Mouse (Mus musculus): ENCODE data around the gene Col18a1. TPM values are rescaled to one million over a fixed set of nuclear protein-coding genes. Genes with fewer than 3 reads are reported as not detected.

Col18a1 gene
- polyA plus RNA-seq, 1 experiment from 2014 or later: 104 TPM

DNA sequence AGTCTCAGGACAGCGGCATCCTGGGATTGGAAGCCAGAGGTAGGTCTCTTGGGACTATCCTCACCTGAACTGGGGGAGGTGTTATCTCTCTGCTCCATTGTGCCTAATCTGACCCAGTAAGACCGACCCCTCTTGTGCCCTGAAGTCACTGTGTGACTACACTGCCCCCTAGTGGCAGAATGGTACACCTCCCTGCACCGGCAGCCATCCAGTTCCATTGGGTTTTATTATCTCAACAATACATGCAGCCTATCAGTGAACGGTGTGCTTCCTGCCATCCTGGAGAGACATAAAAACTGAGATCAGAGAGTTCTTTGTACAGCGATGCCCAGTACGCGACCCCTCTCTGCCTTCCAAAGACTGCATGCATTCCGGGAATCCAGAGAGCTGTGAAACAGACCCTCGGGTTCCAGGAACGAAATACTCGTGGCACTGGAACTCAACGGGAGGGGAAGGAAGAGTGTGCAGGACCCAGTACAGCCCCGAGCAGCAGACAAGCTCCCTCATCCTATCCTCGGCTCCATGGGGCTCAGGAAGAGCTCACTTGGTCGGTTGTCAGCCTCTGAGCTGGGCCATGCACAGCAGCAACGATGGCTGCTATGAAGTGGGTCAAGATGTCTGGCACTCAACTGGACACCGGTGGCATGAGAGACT is 144.8 kb downstream of the Col18a1 start:
- H3K36me3 ChIP-seq (ENCODE audit: control insufficient read depth, insufficient read depth): no peaks in the 10 kb centered on the region
- no peak overlapping the region for H3K4me2 ChIP-seq (ENCODE audit: low read depth, low read length)
- no peaks in the 10 kb centered on the region for H3K9me3 ChIP-seq (replicated peaks; ENCODE audit: control insufficient read depth, low read length)
- no peaks in the 10 kb centered on the region; the same call in 1 of the 2 replicates for H3K4me1 ChIP-seq (ENCODE audit: control insufficient read depth, low read depth, low read length)
- no peak overlapping the region for H3K4me3 ChIP-seq (ENCODE audit: low read depth, low read length)
- WGBS (ENCODE audit: insufficient replicate concordance): 25% methylated on average over 17 of the region's 17 CpGs
- H3K27ac ChIP-seq (ENCODE audit: low read length): no peak overlapping the region
- ATAC-seq (ENCODE audit: low read depth): no peak
- H3K27me3 ChIP-seq (ENCODE audit: control insufficient read depth, insufficient read depth, low read depth, low read length): no peaks in the 10 kb centered on the region
- no peak overlapping the region for H3K9ac ChIP-seq (ENCODE audit: low read depth, low read length)

DNA sequence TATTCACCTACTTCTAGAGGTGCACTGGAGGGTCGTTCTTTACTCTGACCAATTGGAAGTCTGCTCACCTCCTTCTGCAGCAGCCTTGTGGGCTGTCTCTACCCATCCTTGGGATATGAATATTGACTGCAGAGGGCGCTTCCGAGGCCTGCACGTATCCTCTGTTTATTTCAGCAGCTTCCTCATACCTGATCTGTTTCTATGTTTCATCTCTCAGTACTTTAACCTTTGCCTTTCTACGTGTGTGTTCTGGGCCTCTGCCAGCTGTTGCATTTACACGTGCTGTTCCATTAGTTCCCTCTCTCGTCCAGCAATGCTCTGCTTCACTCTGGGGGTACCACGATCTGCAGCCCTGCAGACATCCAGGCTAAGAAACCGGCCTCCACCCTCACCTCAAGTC is 148.7 kb downstream of the Col18a1 start:
- Histone ChIP-seq H3K9me3 (replicated peaks; ENCODE audit: control insufficient read depth, low read length) (no peaks in the 10 kb centered on the region), H3K27ac (ENCODE audit: low read length) (no peak overlapping the region), H3K27me3 (ENCODE audit: control insufficient read depth, insufficient read depth, low read depth, low read length) (no peaks in the 10 kb centered on the region), H3K9ac (ENCODE audit: low read depth, low read length) (no peak overlapping the region), H3K36me3 (ENCODE audit: control insufficient read depth, insufficient read depth) (no peaks in the 10 kb centered on the region), H3K4me3 (ENCODE audit: low read depth, low read length) (no peak overlapping the region), H3K4me2 (ENCODE audit: low read depth, low read length) (no peak overlapping the region), H3K4me1 (ENCODE audit: control insufficient read depth, low read depth, low read length) (no peaks in the 10 kb centered on the region; the same call in 1 of the 2 replicates)
- peak; percentile 71 for ATAC-seq (ENCODE audit: low read depth)
- 47% methylated on average over 9 of the region's 9 CpGs for WGBS (ENCODE audit: insufficient replicate concordance)

DNA sequence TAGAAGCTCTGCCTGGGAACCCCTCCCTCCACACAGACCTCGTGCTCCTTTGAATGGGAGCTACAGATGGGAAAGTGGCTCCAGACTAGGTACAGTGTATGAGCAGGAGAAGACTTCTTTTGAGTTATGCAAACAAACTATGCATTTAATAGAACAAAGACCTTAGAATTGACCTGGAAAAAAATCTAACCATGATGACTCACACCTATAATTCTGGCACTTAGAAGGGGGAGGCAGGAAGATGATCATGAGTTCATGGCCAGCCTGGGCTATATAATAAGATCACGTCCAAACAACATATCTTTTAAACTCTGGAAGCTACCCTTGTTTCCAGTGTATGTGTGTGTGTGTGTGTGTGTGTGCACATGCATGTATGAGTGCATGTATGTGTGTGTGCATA is 149.3 kb downstream of the Col18a1 start:
- H3K4me2 ChIP-seq (ENCODE audit: low read depth, low read length): no peak overlapping the region
- WGBS (ENCODE audit: insufficient replicate concordance): 61% methylated on average over 2 of the region's 2 CpGs
- no peak overlapping the region for H3K4me3 ChIP-seq (ENCODE audit: low read depth, low read length)
- H3K9ac ChIP-seq (ENCODE audit: low read depth, low read length): no peak overlapping the region
- no peaks in the 10 kb centered on the region for H3K27me3 ChIP-seq (ENCODE audit: control insufficient read depth, insufficient read depth, low read depth, low read length)
- no peaks in the 10 kb centered on the region; the same call in 1 of the 2 replicates for H3K4me1 ChIP-seq (ENCODE audit: control insufficient read depth, low read depth, low read length)
- no peaks in the 10 kb centered on the region for H3K9me3 ChIP-seq (replicated peaks; ENCODE audit: control insufficient read depth, low read length)
- ATAC-seq (ENCODE audit: low read depth): no peak
- no peak overlapping the region for H3K27ac ChIP-seq (ENCODE audit: low read length)
- H3K36me3 ChIP-seq (ENCODE audit: control insufficient read depth, insufficient read depth): no peaks in the 10 kb centered on the region

- Histone ChIP-seq H3K36me3 (ENCODE audit: control insufficient read depth, insufficient read depth) (no peaks in the 10 kb centered on the region), H3K27me3 (ENCODE audit: control insufficient read depth, insufficient read depth, low read depth, low read length) (no peaks in the 10 kb centered on the region), H3K9me3 (replicated peaks; ENCODE audit: control insufficient read depth, low read length) (no peaks in the 10 kb centered on the region), H3K9ac (ENCODE audit: low read depth, low read length) (no peak overlapping the region), H3K4me2 (ENCODE audit: low read depth, low read length) (no peak overlapping the region), H3K4me1 (ENCODE audit: control insufficient read depth, low read depth, low read length) (no peaks in the 10 kb centered on the region; the same call in 1 of the 2 replicates), H3K27ac (ENCODE audit: low read length) (no peak overlapping the region), H3K4me3 (ENCODE audit: low read depth, low read length) (no peak overlapping the region)
- no peak for ATAC-seq (ENCODE audit: low read depth)
- 47% methylated on average over 8 of the region's 8 CpGs for WGBS (ENCODE audit: insufficient replicate concordance)
Measured at GRCm38 (mm10) chr10:77016499-77016898, 149.8 kb downstream of the Col18a1 start.

GRCm38 (mm10) chr10:77016080-77016479 is 150.3 kb downstream of the Col18a1 start:
- H3K27ac ChIP-seq (ENCODE audit: low read length): no peak overlapping the region
- WGBS (ENCODE audit: insufficient replicate concordance): 68% methylated on average over 7 of the region's 7 CpGs
- H3K9ac ChIP-seq (ENCODE audit: low read depth, low read length): no peak overlapping the region
- H3K27me3 ChIP-seq (ENCODE audit: control insufficient read depth, insufficient read depth, low read depth, low read length): no peaks in the 10 kb centered on the region
- H3K36me3 ChIP-seq (ENCODE audit: control insufficient read depth, insufficient read depth): no peaks in the 10 kb centered on the region
- no peak overlapping the region for H3K4me2 ChIP-seq (ENCODE audit: low read depth, low read length)
- H3K9me3 ChIP-seq (replicated peaks; ENCODE audit: control insufficient read depth, low read length): no peaks in the 10 kb centered on the region
- ATAC-seq (ENCODE audit: low read depth): no peak
- no peaks in the 10 kb centered on the region for H3K4me1 ChIP-seq (ENCODE audit: control insufficient read depth, low read depth, low read length)
- H3K4me3 ChIP-seq (ENCODE audit: low read depth, low read length): no peak overlapping the region

DNA sequence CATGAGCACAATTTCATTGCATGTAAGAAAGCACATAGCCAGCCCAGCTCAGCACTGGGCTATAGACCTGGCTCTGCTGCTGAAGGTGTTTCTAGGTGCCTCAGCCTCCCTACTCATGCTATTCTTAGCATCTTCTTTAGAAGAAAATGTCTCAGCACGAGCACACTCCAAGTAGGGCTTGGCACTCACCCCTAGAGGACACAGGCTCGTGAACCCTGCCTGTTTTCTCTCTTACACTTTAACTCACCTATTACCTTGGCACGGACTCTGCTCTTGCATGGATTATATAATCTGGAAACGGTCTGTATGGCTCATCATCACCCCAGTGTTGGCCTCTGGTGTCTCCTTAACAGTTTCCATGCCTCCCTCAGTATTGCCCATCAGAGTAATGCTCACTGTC is 154.7 kb downstream of the Col18a1 start:
- H3K27ac ChIP-seq (ENCODE audit: low read length): no peak overlapping the region
- no peaks in the 10 kb centered on the region for H3K9me3 ChIP-seq (replicated peaks; ENCODE audit: control insufficient read depth, low read length)
- peaks cover 4% of the 10 kb centered on the region; the same call in 1 of the 2 replicates for H3K4me1 ChIP-seq (ENCODE audit: control insufficient read depth, low read depth, low read length)
- H3K36me3 ChIP-seq (ENCODE audit: control insufficient read depth, insufficient read depth): no peaks in the 10 kb centered on the region
- no peaks in the 10 kb centered on the region for H3K27me3 ChIP-seq (ENCODE audit: control insufficient read depth, insufficient read depth, low read depth, low read length)
- no peak overlapping the region for H3K4me3 ChIP-seq (ENCODE audit: low read depth, low read length)
- ATAC-seq (ENCODE audit: low read depth): no peak
- no peak overlapping the region for H3K9ac ChIP-seq (ENCODE audit: low read depth, low read length)
- WGBS (ENCODE audit: insufficient replicate concordance): 53% methylated on average over 4 of the region's 4 CpGs
- H3K4me2 ChIP-seq (ENCODE audit: low read depth, low read length): no peak overlapping the region

DNA sequence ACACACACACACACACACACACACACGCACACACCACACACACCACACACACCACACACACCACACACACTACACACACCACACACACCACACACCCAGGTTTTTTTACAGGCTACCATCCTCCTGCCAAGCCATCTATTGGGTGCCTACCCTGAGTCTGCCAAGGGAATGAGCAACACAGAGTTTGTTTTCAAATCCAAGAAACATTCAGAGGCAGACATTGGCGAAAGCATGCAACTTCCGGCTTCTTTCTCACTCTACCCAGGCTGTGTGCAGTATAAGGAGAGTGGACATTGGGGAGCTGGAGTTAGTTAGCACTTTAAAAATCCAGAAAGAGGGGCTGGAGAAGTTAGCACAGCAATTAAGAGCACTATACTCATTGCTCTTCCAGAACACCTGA is 157.7 kb downstream of the Col18a1 start:
- Histone ChIP-seq H3K4me2 (ENCODE audit: low read depth, low read length) (no peak overlapping the region), H3K4me3 (ENCODE audit: low read depth, low read length) (no peak overlapping the region), H3K27ac (ENCODE audit: low read length) (no peak overlapping the region), H3K36me3 (ENCODE audit: control insufficient read depth, insufficient read depth) (no peaks in the 10 kb centered on the region), H3K27me3 (ENCODE audit: control insufficient read depth, insufficient read depth, low read depth, low read length) (no peaks in the 10 kb centered on the region), H3K9ac (ENCODE audit: low read depth, low read length) (no peak overlapping the region), H3K9me3 (replicated peaks; ENCODE audit: control insufficient read depth, low read length) (no peaks in the 10 kb centered on the region), H3K4me1 (ENCODE audit: control insufficient read depth, low read depth, low read length) (peaks cover 4% of the 10 kb centered on the region; the same call in 1 of the 2 replicates)
- WGBS (ENCODE audit: insufficient replicate concordance): 66% methylated on average over 2 of the region's 3 CpGs
- ATAC-seq (ENCODE audit: low read depth): no peak

DNA sequence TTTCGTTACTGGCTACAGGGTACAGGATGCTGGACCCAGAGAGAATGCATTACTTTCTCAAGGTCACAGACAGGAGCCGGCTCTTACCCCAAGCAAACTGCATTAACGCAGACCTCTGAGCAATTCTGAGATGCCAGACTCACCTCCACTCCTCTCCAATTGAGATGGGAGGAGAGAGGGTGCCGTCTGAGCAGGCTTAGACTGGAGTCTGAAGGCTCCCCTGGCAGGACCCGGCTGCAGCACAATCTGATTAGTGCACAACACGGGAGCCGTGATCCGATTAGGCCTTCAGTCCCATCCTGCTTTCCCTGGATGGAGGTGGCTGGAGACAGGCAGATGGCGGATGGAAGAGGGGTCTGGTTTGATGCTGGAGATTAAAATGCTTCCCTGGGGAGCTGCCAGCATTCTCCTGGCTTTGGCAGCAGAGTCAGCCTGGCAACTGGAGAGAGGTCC is 158.2 kb downstream of the Col18a1 start:
- H3K36me3 ChIP-seq (ENCODE audit: control insufficient read depth, insufficient read depth): no peaks in the 10 kb centered on the region
- H3K4me2 ChIP-seq (ENCODE audit: low read depth, low read length): no peak overlapping the region
- no peak overlapping the region; the same call in 1 of the 2 replicates for H3K27ac ChIP-seq (ENCODE audit: low read length)
- peaks cover 4% of the 10 kb centered on the region; the same call in 1 of the 2 replicates for H3K4me1 ChIP-seq (ENCODE audit: control insufficient read depth, low read depth, low read length)
- H3K9ac ChIP-seq (ENCODE audit: low read depth, low read length): no peak overlapping the region
- no peak overlapping the region for H3K4me3 ChIP-seq (ENCODE audit: low read depth, low read length)
- WGBS (ENCODE audit: insufficient replicate concordance): 53% methylated on average over 9 of the region's 9 CpGs
- ATAC-seq (ENCODE audit: low read depth): no peak
- no peaks in the 10 kb centered on the region for H3K9me3 ChIP-seq (replicated peaks; ENCODE audit: control insufficient read depth, low read length)
- H3K27me3 ChIP-seq (ENCODE audit: control insufficient read depth, insufficient read depth, low read depth, low read length): no peaks in the 10 kb centered on the region

- Histone ChIP-seq H3K9me3 (replicated peaks; ENCODE audit: control insufficient read depth, low read length) (no peaks in the 10 kb centered on the region), H3K27ac (ENCODE audit: low read length) (no peak overlapping the region), H3K9ac (ENCODE audit: low read depth, low read length) (no peak overlapping the region), H3K27me3 (ENCODE audit: control insufficient read depth, insufficient read depth, low read depth, low read length) (no peaks in the 10 kb centered on the region), H3K4me2 (ENCODE audit: low read depth, low read length) (no peak overlapping the region), H3K4me1 (ENCODE audit: control insufficient read depth, low read depth, low read length) (peaks cover 4% of the 10 kb centered on the region; the same call in 1 of the 2 replicates), H3K4me3 (ENCODE audit: low read depth, low read length) (no peak overlapping the region), H3K36me3 (ENCODE audit: control insufficient read depth, insufficient read depth) (no peaks in the 10 kb centered on the region)
- ATAC-seq (ENCODE audit: low read depth): peak; percentile 60
- 52% methylated on average over 8 of the region's 8 CpGs for WGBS (ENCODE audit: insufficient replicate concordance)
Measured at GRCm38 (mm10) chr10:77007433-77008108, 158.8 kb downstream of the Col18a1 start.
